Mouse (Mus musculus) lung, postnatal 0 days (tissue): ENCODE measurements around the gene Cdc42ep5. TPM values are rescaled to one million over a fixed set of nuclear protein-coding genes. Genes with fewer than 3 reads are reported as not detected.

Source experiments
- ATAC-seq: fragments of 200-750 bp; cut with Nextera tagmentation; 2 replicates; pipeline ENCODE4 v1.8.0; 2017; ENCODE audit warnings: moderate library complexity
- DNase-seq: peaks from one replicate; pipeline ENCODE4 v3.0.0-alpha.2; 2016; ENCODE audit warnings: low spot score
- H3K27ac ChIP-seq: fragments of 300-500 bp; sonication (generic); 2 replicates; pipeline ENCODE4 v1.5.1; 2014; ENCODE audit warnings: antibody characterized with exemption, mild to moderate bottlenecking, low read length, mixed read lengths
- H3K27me3 ChIP-seq: fragments of 300-500 bp; sonication (generic); replicated peaks from 2 replicates; pipeline ENCODE4 v1.6.1; 2014; ENCODE audit warnings: low read length, mixed read lengths; ENCODE audit not compliant: insufficient read depth
- H3K36me3 ChIP-seq: fragments of 300-500 bp; sonication (generic); 2 replicates; pipeline ENCODE4 v1.6.1; 2014; ENCODE audit warnings: low read length, mixed read lengths; ENCODE audit not compliant: insufficient read depth
- H3K4me1 ChIP-seq: fragments of 300-500 bp; sonication (generic); 2 replicates; pipeline ENCODE4 v1.6.1; 2014; ENCODE audit warnings: antibody characterized with exemption, low read depth, low read length, mixed read lengths; ENCODE audit not compliant: insufficient read depth
- H3K4me2 ChIP-seq: fragments of 300-500 bp; sonication (generic); replicated peaks from 2 replicates; pipeline ENCODE4 v1.6.1; 2014; ENCODE audit warnings: low read depth, mild to moderate bottlenecking, low read length, moderate library complexity, mixed read lengths
- H3K4me3 ChIP-seq: fragments of 300-500 bp; sonication (generic); 2 replicates; pipeline ENCODE4 v1.5.1; 2014; ENCODE audit warnings: low read depth, low read length
- H3K9ac ChIP-seq: fragments of 300-500 bp; sonication (generic); replicated peaks from 2 replicates; pipeline ENCODE4 v1.6.1; 2014; ENCODE audit warnings: low read depth, mild to moderate bottlenecking
- H3K9me3 ChIP-seq: fragments of 300-500 bp; sonication (generic); 2 replicates; pipeline ENCODE4 v1.6.1; 2016; ENCODE audit warnings: low read length, mixed read lengths
- CTCF ChIP-seq: IDR thresholded peaks from 2 replicates; pipeline ENCODE4 v1.5.1; 2016; ENCODE audit warnings: antibody characterized with exemption, mild to moderate bottlenecking
- EP300 ChIP-seq: IDR thresholded peaks from 2 replicates; pipeline ENCODE4 v1.6.1; 2016; ENCODE audit warnings: antibody characterized with exemption, mild to moderate bottlenecking, control low read depth
- whole genome bisulfite sequencing: fragments of 180-500 bp; shearing (Covaris S2); extraction: QIAGEN DNeasy Blood & Tissue Kit; methylation state at CpG from one replicate; pipeline ENCODE4 v1.1.7; 2014; 5-methylcytosine and 5-hydroxymethylcytosine counted together
- polyA plus RNA-seq: library from polyadenylated mRNA; unstranded; fragments of >200 nt; fragmentation: Nextera tagmentation; extraction: Ambion mirVana; gene quantifications from 2 replicates; pipeline ENCODE4 v1.2.1, GENCODE M21; 2015

Gene Cdc42ep5
- polyA plus RNA-seq, 1 experiment from 2014 or later, result 46.7 TPM

DNA sequence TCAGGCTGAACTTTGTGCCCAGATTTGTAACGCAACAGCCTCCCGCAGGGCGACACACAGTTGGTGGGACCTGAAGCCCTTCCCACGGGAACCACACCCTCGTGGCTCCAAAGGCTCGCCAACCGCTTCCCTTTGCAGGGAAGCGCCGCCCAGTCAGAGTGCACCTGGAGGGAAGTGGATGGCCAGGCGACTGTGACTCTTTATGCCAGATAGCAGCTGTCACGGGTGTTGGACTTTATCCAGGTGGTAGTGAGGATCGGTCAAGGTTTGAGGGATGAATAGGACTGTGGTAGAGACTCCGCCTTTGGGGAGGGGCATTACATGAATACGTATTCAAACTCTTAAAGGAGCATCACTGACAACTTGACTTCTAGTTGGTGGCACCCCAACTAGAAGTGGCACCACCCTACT lies 13.8 kb downstream of the Cdc42ep5 start:
- WGBS, result 13% methylated on average over 14 of the region's 14 CpGs
- ATAC-seq (peak; percentile 16; the same call in 1 of the 2 replicates), DNase-seq (peak; percentile 70)
- peak overlapping the region; percentile 99; the same call in 1 of the 2 replicates for H3K27ac ChIP-seq
- H3K36me3 ChIP-seq, result peaks cover 17% of the 10 kb centered on the region
- H3K4me3 ChIP-seq, result peak overlapping the region; percentile 76
- H3K9ac ChIP-seq, result no peak overlapping the region
- H3K27me3 ChIP-seq, result no peaks in the 10 kb centered on the region
- TF ChIP-seq EP300 (no peak), CTCF (no peak)
- H3K9me3 ChIP-seq, result no peaks in the 10 kb centered on the region
- H3K4me1 ChIP-seq, result peaks cover 6% of the 10 kb centered on the region; the same call in 1 of the 2 replicates
- H3K4me2 ChIP-seq, result peak overlapping the region; percentile 84

DNA sequence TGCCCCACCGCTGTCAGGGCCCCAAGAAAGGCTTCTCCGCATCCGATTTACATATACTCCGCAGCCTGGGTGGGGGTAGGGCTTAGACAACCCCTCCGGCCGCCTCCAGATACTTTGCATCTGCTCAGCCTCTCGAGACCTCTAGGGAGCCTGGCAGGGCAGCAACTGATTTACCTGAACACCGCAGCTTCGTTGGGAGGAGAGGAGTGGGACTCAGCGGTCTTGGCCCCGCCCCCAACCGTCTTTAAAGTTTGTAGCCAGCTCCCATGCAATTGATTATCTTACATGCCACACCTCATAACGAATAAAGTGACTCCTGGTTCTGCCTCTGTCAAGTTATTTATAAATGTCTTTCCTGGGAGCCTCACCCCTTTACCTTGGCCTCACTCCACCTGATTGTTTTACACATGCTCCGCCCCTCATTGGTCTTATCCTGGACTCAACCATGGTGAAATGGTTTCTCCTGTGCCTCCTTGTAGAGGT lies 14.6 kb downstream of the Cdc42ep5 start, which contains the start of gene Leng9:
TSS of gene Leng9 (minus strand) at position 316 of the 483 bp plus-strand sequence.
- peaks cover 6% of the 10 kb centered on the region; the same call in 1 of the 2 replicates for H3K4me1 ChIP-seq
- peak within 1 kb of the TSS; percentile 99 for H3K27ac ChIP-seq
- DNase-seq (peak; percentile 64), ATAC-seq (peak; percentile 40)
- TF ChIP-seq EP300 (no peak), CTCF (no peak)
- H3K9me3 ChIP-seq, result no peaks in the 10 kb centered on the region
- peak within 1 kb of the TSS; percentile 76 for H3K4me3 ChIP-seq
- H3K36me3 ChIP-seq, result peaks cover 23% of the 10 kb centered on the region
- 1% methylated on average over 14 of the region's 14 CpGs for WGBS
- H3K4me2 ChIP-seq, result peak within 1 kb of the TSS; percentile 84
- H3K27me3 ChIP-seq, result no peaks in the 10 kb centered on the region
- H3K9ac ChIP-seq, result peak within 1 kb of the TSS; percentile 79

DNA sequence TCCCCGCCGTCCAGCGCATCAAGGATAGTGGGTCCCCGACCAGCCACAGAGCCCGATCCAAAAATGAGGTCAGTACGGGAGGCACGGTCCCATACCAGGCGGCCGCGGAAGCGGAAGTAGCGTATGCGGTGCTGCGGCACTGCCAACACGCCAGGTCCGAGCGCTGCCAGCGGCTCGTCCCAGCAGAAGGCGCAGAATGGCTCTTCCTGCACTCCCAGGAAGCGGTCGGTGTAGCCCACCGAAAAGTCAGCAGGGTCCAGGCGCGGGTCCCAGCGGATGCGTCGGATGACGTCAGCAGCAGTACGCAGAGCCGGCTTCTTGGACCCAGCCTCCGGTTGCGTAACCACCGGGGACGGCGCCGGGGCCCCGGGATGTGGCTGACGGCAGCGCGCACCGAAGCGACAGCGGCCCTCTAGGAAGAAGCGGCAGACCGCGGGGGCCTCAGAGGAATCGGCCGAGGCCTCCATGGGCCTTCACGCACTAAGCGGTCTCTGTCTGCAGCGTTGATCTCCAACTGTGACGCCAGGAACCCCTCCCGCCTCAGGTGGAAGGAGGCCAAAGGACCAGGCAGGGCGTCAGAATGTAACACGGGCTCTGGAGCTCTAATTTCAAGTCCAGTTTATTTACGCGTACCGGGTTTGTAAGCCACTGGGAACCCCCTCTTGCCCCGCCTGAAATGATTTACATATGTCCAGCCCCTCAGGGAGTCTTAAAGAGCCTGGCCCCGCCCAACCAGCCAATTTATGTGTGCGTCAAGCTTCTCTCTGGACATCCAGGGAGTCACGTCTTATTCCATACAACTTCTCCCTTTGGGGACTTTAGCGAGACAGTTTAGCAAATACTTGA lies 15.2 kb downstream of the Cdc42ep5 start:
- TF ChIP-seq EP300 (no peak; the same call in 1 of the 2 replicates), CTCF (no peak)
- ATAC-seq (peak; percentile 83), DNase-seq (peak; percentile 97)
- peak overlapping the region; percentile 76 for H3K4me3 ChIP-seq
- H3K27ac ChIP-seq, result peak overlapping the region; percentile 99
- H3K9ac ChIP-seq, result peak overlapping the region; percentile 79
- no peaks in the 10 kb centered on the region for H3K9me3 ChIP-seq
- H3K4me2 ChIP-seq, result peak overlapping the region; percentile 84
- H3K36me3 ChIP-seq, result peaks cover 30% of the 10 kb centered on the region
- H3K4me1 ChIP-seq, result peaks cover 6% of the 10 kb centered on the region; the same call in 1 of the 2 replicates
- WGBS, result under 1% methylated on average over 64 of the region's 64 CpGs
- no peaks in the 10 kb centered on the region for H3K27me3 ChIP-seq

DNA sequence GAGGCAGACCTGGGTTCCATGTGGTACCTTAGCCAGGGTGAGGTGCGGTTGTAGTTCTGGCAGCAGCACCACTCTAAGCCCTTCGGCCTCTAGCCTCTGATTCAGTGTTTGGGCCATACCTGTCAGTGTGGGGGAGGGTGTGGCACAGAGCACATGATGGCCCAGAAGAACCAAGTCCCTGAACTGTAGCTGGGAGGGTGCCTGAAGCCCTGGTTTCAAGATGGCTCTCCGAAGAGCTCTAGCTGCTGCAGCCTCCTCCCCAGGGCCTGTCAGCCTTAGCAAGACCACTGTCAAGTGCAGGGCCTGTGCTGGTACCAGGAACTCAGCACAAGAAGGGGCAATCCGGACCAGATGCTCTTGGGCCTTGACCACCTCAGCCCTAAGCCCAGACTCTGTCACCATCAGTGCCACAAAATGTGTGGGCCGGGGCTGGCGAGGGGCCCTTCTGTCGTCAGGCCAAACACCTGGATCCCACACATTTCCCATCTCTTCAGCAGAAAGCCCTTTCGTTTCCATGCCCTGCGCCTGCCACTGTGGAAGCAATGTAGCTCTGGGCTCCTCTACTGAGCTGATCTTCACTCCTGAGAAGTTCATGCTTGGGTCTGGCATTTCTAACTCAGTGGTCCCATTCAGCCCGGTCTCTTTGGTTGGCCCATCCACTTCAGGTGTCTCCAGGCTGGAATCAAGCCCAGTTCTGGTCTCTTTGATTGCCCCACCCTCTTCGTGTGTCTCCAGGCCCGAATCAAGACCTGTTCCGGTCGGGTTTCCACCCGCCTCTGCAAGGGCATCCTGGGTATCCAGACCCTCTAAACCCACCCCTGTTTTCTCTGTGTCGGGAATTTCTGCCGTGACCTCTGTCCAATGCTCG lies 16.1 kb downstream of the Cdc42ep5 start:
- Histone ChIP-seq H3K36me3 (peaks cover 38% of the 10 kb centered on the region), H3K27ac (peak overlapping the region; percentile 99), H3K4me2 (peak overlapping the region; percentile 84), H3K4me3 (peak overlapping the region; percentile 76), H3K4me1 (peaks cover 6% of the 10 kb centered on the region; the same call in 1 of the 2 replicates), H3K9me3 (no peaks in the 10 kb centered on the region), H3K27me3 (no peaks in the 10 kb centered on the region), H3K9ac (peak overlapping the region; percentile 79)
- ATAC-seq (peak; percentile 10), DNase-seq (peak; percentile 76)
- 27% methylated on average over 18 of the region's 18 CpGs for WGBS
- TF ChIP-seq CTCF, result no peak

DNA sequence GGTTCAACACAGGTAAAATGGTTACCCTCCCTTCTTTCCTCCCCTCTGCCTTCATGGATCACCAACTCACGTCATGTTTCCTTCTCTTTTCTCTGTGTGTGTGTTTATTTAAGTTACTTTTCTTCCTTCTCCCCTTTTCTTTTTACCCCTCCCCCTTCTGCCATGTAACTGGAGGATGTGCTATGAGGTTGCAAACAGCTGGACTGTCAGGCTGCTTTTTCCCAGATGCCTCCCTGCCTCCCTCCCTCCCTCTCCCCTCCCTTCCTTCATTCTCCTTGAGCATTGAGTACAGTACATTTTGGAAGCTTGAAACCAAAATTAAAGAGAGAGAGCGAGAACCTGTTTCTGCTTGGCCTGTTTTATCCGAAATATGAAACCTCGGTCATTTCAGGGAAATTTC lies 16.8 kb downstream of the Cdc42ep5 start:
- H3K4me3 ChIP-seq, result no peak overlapping the region
- 69% methylated on average over 4 of the region's 4 CpGs for WGBS
- ATAC-seq (no peak), DNase-seq (peak; percentile 77)
- peaks cover 6% of the 10 kb centered on the region; the same call in 1 of the 2 replicates for H3K4me1 ChIP-seq
- H3K9ac ChIP-seq, result no peak overlapping the region
- H3K9me3 ChIP-seq, result no peaks in the 10 kb centered on the region
- 0 out of 2 replicates have a peak overlapping the region, but pooled peaks have one; percentile 99 for H3K27ac ChIP-seq
- peak overlapping the region; percentile 84 for H3K4me2 ChIP-seq
- no peaks in the 10 kb centered on the region for H3K27me3 ChIP-seq
- peaks cover 46% of the 10 kb centered on the region for H3K36me3 ChIP-seq
- TF ChIP-seq EP300 (no peak), CTCF (no peak)

DNA sequence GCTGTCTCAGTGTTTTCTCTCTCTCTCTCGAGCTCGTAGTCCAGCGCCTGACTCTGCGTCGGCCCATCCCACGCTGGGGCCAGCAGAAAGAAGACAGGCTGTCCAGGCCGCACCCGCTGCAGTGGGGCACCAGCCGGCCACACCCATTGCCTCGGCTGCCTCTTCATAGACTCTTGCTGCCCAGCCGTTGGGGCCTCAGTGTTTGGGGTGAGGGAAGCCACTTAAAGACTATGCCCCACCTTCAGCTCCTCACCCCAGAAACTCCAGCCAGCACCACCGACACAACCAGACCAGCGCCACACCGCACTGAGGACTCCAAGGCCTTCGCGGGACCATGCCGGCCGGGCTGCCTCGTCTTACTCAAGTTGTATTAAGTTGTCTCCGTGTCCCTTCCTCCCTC lies 17.3 kb downstream of the Cdc42ep5 start:
- TF ChIP-seq EP300 (no peak), CTCF (no peak)
- 75% methylated on average over 18 of the region's 20 CpGs for WGBS
- Histone ChIP-seq H3K4me2 (no peak overlapping the region), H3K9ac (no peak overlapping the region), H3K4me1 (peaks cover 6% of the 10 kb centered on the region; the same call in 1 of the 2 replicates), H3K4me3 (no peak overlapping the region), H3K27ac (no peak overlapping the region), H3K9me3 (no peaks in the 10 kb centered on the region), H3K27me3 (no peaks in the 10 kb centered on the region), H3K36me3 (peaks cover 50% of the 10 kb centered on the region)
- no peak for ATAC-seq
- no peak for DNase-seq
